Comparison of ENCODE assay signal across 8 mouse cellular contexts in the genomic region with DNA sequence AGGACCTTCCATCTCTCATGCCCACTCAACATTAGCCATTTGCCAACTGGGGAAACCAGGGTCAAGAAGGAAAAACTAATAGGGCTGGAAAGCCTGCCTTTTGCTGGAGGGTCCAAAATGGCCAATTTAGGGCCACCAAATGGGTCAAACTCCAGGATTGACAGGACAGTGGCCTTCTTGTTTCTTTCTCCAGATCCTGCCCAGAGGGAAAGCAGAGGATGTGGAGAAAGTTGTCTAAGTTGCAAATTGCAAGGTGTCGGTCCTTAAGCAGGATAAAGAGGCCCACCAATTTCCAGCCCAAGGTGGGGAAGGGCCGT. TPM values are rescaled to one million over a fixed set of nuclear protein-coding genes. Genes with fewer than 3 reads are reported as not detected.
DNase-seq lines count a peak whose midpoint lies in the region; ATAC-seq and TF ChIP-seq lines count a peak whose summit lies in the region.

No protein-coding gene starts in this region.

- ATAC-seq in embryonic facial prominence, embryonic 13.5 days (ENCODE audit: insufficient number of reproducible peaks, insufficient read depth, low FRiP score, low TSS enrichment, low read depth), result no peak
- no peak for ATAC-seq in intestine, embryonic 16.5 days
- ATAC-seq in neural tube, embryonic 13.5 days (ENCODE audit: low read depth), result no peak
- no peak for ATAC-seq in megakaryocyte progenitor cell, adult 5-6 weeks (replicated peaks; ENCODE audit: poor library complexity)

- peak overlapping the region; percentile 70 for H3K9ac ChIP-seq in embryonic facial prominence, embryonic 13.5 days
- H3K9ac ChIP-seq in intestine, embryonic 16.5 days (ENCODE audit: low read depth, low read length), result peak overlapping the region; percentile 72
- peak overlapping the region; percentile 63 for H3K9ac ChIP-seq in neural tube, embryonic 13.5 days

- no peak for TF ChIP-seq CTCF in left cerebral cortex, adult 2 months (IDR thresholded peaks at IDR 0.05)

- no peak for DNase-seq in left cerebral cortex, adult 2 months (ENCODE audit: extremely low spot score in 1 of 2, low spot score in 2 of 2)
- DNase-seq in left cerebral cortex, postnatal 4 days, result no peak
- no peak for DNase-seq in cerebellum, postnatal 14 days
- DNase-seq in adrenal gland, postnatal 25 days, result no peak

- intact Hi-C loops in left cerebral cortex, adult 2 months (cut with DNase I), result no loop called here
- intact Hi-C loops in left cerebral cortex, postnatal 4 days (cut with DNase I), result loop anchor here (10.0 kb wide), 1 partner anchor 205 kb away; a partner anchor contains a TSS

- H3K4me1 ChIP-seq in embryonic facial prominence, embryonic 13.5 days, result peaks cover 67% of the 10 kb centered on the region
- H3K4me1 ChIP-seq in intestine, embryonic 16.5 days (ENCODE audit: control insufficient read depth, insufficient read depth, low read length), result peaks cover 64% of the 10 kb centered on the region
- H3K4me1 ChIP-seq in neural tube, embryonic 13.5 days (replicated peaks), result peaks cover 79% of the 10 kb centered on the region

- H3K4me3 ChIP-seq in left cerebral cortex, adult 2 months, result peak overlapping the region; percentile 49
- peak overlapping the region; percentile 50 for H3K4me3 ChIP-seq in embryonic facial prominence, embryonic 13.5 days
- H3K4me3 ChIP-seq in intestine, embryonic 16.5 days (ENCODE audit: low read length), result peak overlapping the region; percentile 58
- peak overlapping the region; percentile 45 for H3K4me3 ChIP-seq in neural tube, embryonic 13.5 days

- peaks cover 29% of the 10 kb centered on the region for H3K36me3 ChIP-seq in embryonic facial prominence, embryonic 13.5 days
- 0 out of 2 replicates have a peak, but pooled peaks cover 16% of the 10 kb centered on the region for H3K36me3 ChIP-seq in intestine, embryonic 16.5 days (ENCODE audit: control insufficient read depth, insufficient read depth, low read length)
- H3K36me3 ChIP-seq in neural tube, embryonic 13.5 days, result peaks cover 20% of the 10 kb centered on the region

- peak overlapping the region; percentile 84 for H3K4me2 ChIP-seq in embryonic facial prominence, embryonic 13.5 days
- peak overlapping the region; percentile 78 for H3K4me2 ChIP-seq in intestine, embryonic 16.5 days (ENCODE audit: low read depth, low read length)
- peak overlapping the region; percentile 64 for H3K4me2 ChIP-seq in neural tube, embryonic 13.5 days

- no peaks in the 10 kb centered on the region for H3K27me3 ChIP-seq in embryonic facial prominence, embryonic 13.5 days
- no peaks in the 10 kb centered on the region for H3K27me3 ChIP-seq in intestine, embryonic 16.5 days (replicated peaks; ENCODE audit: control insufficient read depth, insufficient read depth, low read length)
- H3K27me3 ChIP-seq in neural tube, embryonic 13.5 days, result no peaks in the 10 kb centered on the region

- H3K27ac ChIP-seq in left cerebral cortex, adult 2 months, result peak overlapping the region; percentile 74
- H3K27ac ChIP-seq in embryonic facial prominence, embryonic 13.5 days, result peak overlapping the region; percentile 85
- peak overlapping the region; percentile 85 for H3K27ac ChIP-seq in intestine, embryonic 16.5 days (ENCODE audit: low read length)
- peak overlapping the region; percentile 92 for H3K27ac ChIP-seq in neural tube, embryonic 13.5 days (replicated peaks)

- H3K9me3 ChIP-seq in embryonic facial prominence, embryonic 13.5 days, result no peaks in the 10 kb centered on the region
- no peaks in the 10 kb centered on the region for H3K9me3 ChIP-seq in intestine, embryonic 16.5 days (ENCODE audit: control insufficient read depth, low read length)
- H3K9me3 ChIP-seq in neural tube, embryonic 13.5 days, result no peaks in the 10 kb centered on the region

- whole genome bisulfite sequencing in embryonic facial prominence, embryonic 13.5 days, result 5% methylated on average over 2 of the region's 2 CpGs
- WGBS in intestine, embryonic 16.5 days, result 0% methylated on average over 2 of the region's 2 CpGs
- WGBS in neural tube, embryonic 13.5 days, result 0% methylated on average over 2 of the region's 2 CpGs

RNA-seq across cellular contexts. Expression of a gene that starts 12.5 kb away (rescaled TPM):
- 10 to 100 TPM; 50.1 to 66.1 TPM for total RNA-seq in left cerebral cortex, adult 2 months (2021)
- total RNA-seq in left cerebral cortex, postnatal 4 days (2021), result 10 to 100 TPM; 60.3 to 67.5 TPM
- polyA plus RNA-seq in embryonic facial prominence, embryonic 13.5 days (2015; fragmentation: Nextera tagmentation; extraction: Ambion mirVana), result 59.1 and 61.9 TPM in 2 replicates
- polyA plus RNA-seq in intestine, embryonic 16.5 days (2015; fragmentation: Nextera tagmentation; extraction: Ambion mirVana), result 81.0 and 95.2 TPM in 2 replicates
- 30.6 and 38.5 TPM in 2 replicates for polyA plus RNA-seq in neural tube, embryonic 13.5 days (2015; fragmentation: Nextera tagmentation; extraction: Ambion mirVana)
- total RNA-seq in megakaryocyte progenitor cell, adult 5-6 weeks (2015), result 20.9 and 23.3 TPM in 2 replicates
- 20.6 and 29.3 TPM in 2 replicates for total RNA-seq in megakaryocyte progenitor cell, adult 5-6 weeks (2017)
- 125 and 160 TPM in 2 replicates for total RNA-seq in adrenal gland, postnatal 25 days (2021)
